Mouse (Mus musculus) liver, embryonic 14.5 days (tissue): ENCODE data around the gene Zcchc2.

ENCODE experiments used
- CTCF ChIP-seq: IDR thresholded peaks from 2 replicates; pipeline ENCODE4 v1.5.1; 2016; ENCODE audit warnings: antibody characterized with exemption, low read depth, control low read depth
- EP300 ChIP-seq: IDR thresholded peaks from 2 replicates; pipeline ENCODE4 v1.6.1; 2016; ENCODE audit warnings: antibody characterized with exemption, low read depth

DNA sequence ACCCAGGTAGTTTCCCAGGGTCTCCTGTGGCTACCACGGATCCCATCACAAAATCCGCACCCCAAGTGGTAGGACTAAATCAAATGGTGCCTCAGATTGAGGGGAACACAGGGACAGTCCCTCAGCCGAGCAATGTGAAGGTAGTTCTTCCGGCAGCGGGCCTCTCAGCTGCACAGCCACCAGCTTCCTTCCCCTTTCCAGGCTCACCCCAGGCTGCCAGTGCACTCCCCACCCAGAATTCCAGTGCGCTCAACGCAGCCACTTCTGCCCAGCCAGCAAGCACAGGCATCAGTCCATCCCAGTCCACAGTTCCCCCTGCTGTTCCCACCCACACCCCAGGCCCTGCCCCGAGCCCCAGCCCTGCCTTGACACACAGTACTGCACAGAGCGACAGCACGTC, 40.1 kb downstream of the Zcchc2 start:
- TF ChIP-seq CTCF = no peak
- no peak for TF ChIP-seq EP300
